Mouse (Mus musculus) CH12.LX (cell line): ENCODE data around the gene Vtn. TPM values are rescaled to one million over a fixed set of nuclear protein-coding genes. Genes with fewer than 3 reads are reported as not detected.
A peak's percentile ranks its signal among the peaks of the same experiment; 100 is the strongest.

Experiments used
- DNase-seq: peaks from one replicate; pipeline ENCODE4 v3.0.0-alpha.2; 2013; ENCODE audit errors: extremely low read depth
- H3K27ac ChIP-seq: 2 replicates; pipeline ENCODE4 v1.5.1; 2012; ENCODE audit warnings: low read depth, mild to moderate bottlenecking, control low read depth, moderate library complexity; ENCODE audit not compliant: insufficient read depth
- H3K27me3 ChIP-seq: replicated peaks from 2 replicates; pipeline ENCODE3; 2012; ENCODE audit warnings: inconsistent platforms
- H3K36me3 ChIP-seq, 2 experiments: replicated peaks in 1 of 2; 2 replicates each; pipeline versions ENCODE3 to v1.6.1; 2012; ENCODE audit warnings: inconsistent platforms in 1 of 2, low read length in 1 of 2, mild to moderate bottlenecking in 1 of 2, mixed read lengths in 1 of 2, moderate library complexity in 1 of 2; ENCODE audit not compliant: control insufficient read depth in 1 of 2, insufficient read depth in 1 of 2
- H3K4me1 ChIP-seq, 2 experiments: 2 replicates each; pipeline ENCODE4 v1.6.1; 2012; ENCODE audit warnings: inconsistent platforms in 1 of 2, moderate library complexity in 1 of 2; ENCODE audit not compliant: insufficient read depth in 2 of 2, control insufficient read depth in 1 of 2
- H3K4me2 ChIP-seq: 2 replicates; pipeline ENCODE4 v1.6.1; 2012; ENCODE audit warnings: low read depth, mild to moderate bottlenecking, control low read depth; ENCODE audit not compliant: poor library complexity, insufficient read depth, severe bottlenecking
- H3K4me3 ChIP-seq, 3 experiments: fragments of 150-350 bp in 1 of 3; sonication (generic) in 1 of 3; replicated peaks in 1 of 3; 2 replicates each; pipeline versions ENCODE3 to v1.5.1; 2011 to 2012; ENCODE audit warnings: low read depth in 2 of 3, low read length in 2 of 3, mild to moderate bottlenecking in 2 of 3, moderate library complexity in 2 of 3, control low read depth in 1 of 3, improper control_type of control experiment in 1 of 3, inconsistent platforms in 1 of 3, mixed read lengths in 1 of 3; ENCODE audit not compliant: poor library complexity in 1 of 3
- H3K79me2 ChIP-seq: replicated peaks from 2 replicates; pipeline ENCODE4 v1.6.1; 2012; ENCODE audit warnings: mild to moderate bottlenecking, moderate library complexity; ENCODE audit not compliant: control insufficient read depth, poor library complexity, insufficient read depth, severe bottlenecking; ENCODE audit errors: extremely low read depth
- H3K9ac ChIP-seq: 2 replicates; pipeline ENCODE4 v1.6.1; 2012; ENCODE audit warnings: low read depth, mild to moderate bottlenecking, control low read depth, moderate library complexity; ENCODE audit not compliant: insufficient read depth
- H3K9me3 ChIP-seq: replicated peaks from 2 replicates; pipeline ENCODE3; 2012; ENCODE audit warnings: low read length, inconsistent platforms, mixed read lengths
- BHLHE40 ChIP-seq: IDR thresholded peaks from 2 replicates; pipeline ENCODE4 v1.6.1; 2011; ENCODE audit warnings: mild to moderate bottlenecking, low read depth, low read length, improper control_type of control experiment
- CTCF ChIP-seq, 2 experiments: IDR thresholded peaks in 1 of 2; conservative IDR thresholded peaks in 1 of 2; 2 replicates each; pipeline ENCODE4 v1.5.1; 2011 to 2012; ENCODE audit warnings: low read depth in 2 of 2, low read length in 2 of 2, improper control_type of control experiment in 1 of 2, inconsistent platforms in 1 of 2, mild to moderate bottlenecking in 1 of 2, moderate library complexity in 1 of 2
- ELF1 ChIP-seq: IDR thresholded peaks from 2 replicates; pipeline ENCODE4 v1.6.1; 2014; ENCODE audit warnings: low read depth, mild to moderate bottlenecking, inconsistent platforms, low read length, improper control_type of control experiment
- EP300 ChIP-seq: IDR thresholded peaks from 2 replicates; pipeline ENCODE4 v1.6.1; 2011; ENCODE audit warnings: low read length, improper control_type of control experiment
- ETS1 ChIP-seq: conservative IDR thresholded peaks from 2 replicates; pipeline ENCODE4 v1.6.1; 2012; ENCODE audit warnings: low read depth, mild to moderate bottlenecking, inconsistent platforms, low read length, improper control_type of control experiment, moderate library complexity
- GABPA ChIP-seq: IDR thresholded peaks from 2 replicates; pipeline ENCODE4 v1.6.1; 2012; ENCODE audit warnings: low read depth, low read length, improper control_type of control experiment, inconsistent platforms; ENCODE audit not compliant: insufficient replicate concordance
- KAT2A ChIP-seq: IDR thresholded peaks from 2 replicates; pipeline ENCODE4 v1.6.1; 2012; ENCODE audit warnings: low read length, improper control_type of control experiment, inconsistent platforms; ENCODE audit not compliant: insufficient replicate concordance
- MAX ChIP-seq: IDR thresholded peaks from 2 replicates; pipeline ENCODE4 v1.6.1; 2011; ENCODE audit warnings: low read length, improper control_type of control experiment
- MEF2A ChIP-seq: IDR thresholded peaks from 2 replicates; pipeline ENCODE4 v1.6.1; 2014; ENCODE audit warnings: low read depth, mild to moderate bottlenecking, inconsistent platforms, low read length, improper control_type of control experiment, borderline replicate concordance
- MXI1 ChIP-seq: IDR thresholded peaks from 2 replicates; pipeline ENCODE4 v1.6.1; 2011; ENCODE audit warnings: mild to moderate bottlenecking, low read depth, low read length, improper control_type of control experiment
- MYC ChIP-seq: IDR thresholded peaks from 2 replicates; pipeline ENCODE4 v1.6.1; 2011; ENCODE audit warnings: low read depth, mild to moderate bottlenecking, improper control_type of control experiment, low read length
- NRF1 ChIP-seq: IDR thresholded peaks from 2 replicates; pipeline ENCODE4 v1.6.1; 2014; ENCODE audit warnings: low read depth, mild to moderate bottlenecking, inconsistent platforms, low read length, improper control_type of control experiment, moderate library complexity
- POLR2AphosphoS2 ChIP-seq: IDR thresholded peaks from 2 replicates; pipeline ENCODE4 v1.6.1; 2011; ENCODE audit warnings: low read depth, low read length, improper control_type of control experiment
- RAD21 ChIP-seq: IDR thresholded peaks from 2 replicates; pipeline ENCODE4 v1.6.1; 2011; ENCODE audit warnings: low read depth, mild to moderate bottlenecking, low read length, improper control_type of control experiment, moderate library complexity
- SIN3A ChIP-seq: IDR thresholded peaks from 2 replicates; pipeline ENCODE4 v1.6.1; 2012; ENCODE audit warnings: low read length, improper control_type of control experiment, inconsistent platforms
- TBP ChIP-seq: conservative IDR thresholded peaks from 2 replicates; pipeline ENCODE4 v1.6.1; 2011; ENCODE audit warnings: low read depth, low read length, improper control_type of control experiment
- TCF12 ChIP-seq: IDR thresholded peaks from 2 replicates; pipeline ENCODE4 v1.6.1; 2014; ENCODE audit warnings: low read depth, mild to moderate bottlenecking, inconsistent platforms, low read length, improper control_type of control experiment
- UBTF ChIP-seq: IDR thresholded peaks from 2 replicates; pipeline ENCODE4 v1.6.1; 2012; ENCODE audit warnings: low read depth, mild to moderate bottlenecking, inconsistent platforms, low read length, improper control_type of control experiment, moderate library complexity
- USF2 ChIP-seq: conservative IDR thresholded peaks from 2 replicates; pipeline ENCODE4 v1.6.1; 2011; ENCODE audit warnings: low read depth, low read length, improper control_type of control experiment
- ZKSCAN1 ChIP-seq: IDR thresholded peaks from 2 replicates; pipeline ENCODE4 v1.6.1; 2012; ENCODE audit warnings: low read depth, inconsistent platforms, low read length, improper control_type of control experiment, borderline replicate concordance
- ZMIZ1 ChIP-seq: IDR thresholded peaks from 2 replicates; pipeline ENCODE4 v1.6.1; 2012; ENCODE audit warnings: low read depth, mild to moderate bottlenecking, inconsistent platforms, low read length, improper control_type of control experiment
- dilution Hi-C: fragments of 300-500 bp; cut with MboI; formaldehyde crosslinking; loops from 2 replicates; pipeline ENCODE4 v1.14.3; 2020; ENCODE audit warnings: low sequenced_read_pairs; ENCODE audit not compliant: extremely low pct_unique_long_range_greater_than_20kb, extremely low pct_ligation_motif_present
- in situ Hi-C: fragments of 300-500 bp; cut with MboI; formaldehyde crosslinking; loops from 3 replicates; pipeline ENCODE4 v1.14.3; 2019; ENCODE audit warnings: low sequenced_read_pairs, low pct_ligation_motif_present, low pct_unique_long_range_greater_than_20kb, mixed read lengths
- polyA plus RNA-seq: library from polyadenylated mRNA; unstranded; fragments of >175 nt; gene quantifications from 2 replicates; pipeline ENCODE4 v1.2.1, GENCODE M21; 2012; ENCODE audit warnings: low read depth; ENCODE audit not compliant: insufficient read length
- total RNA-seq, 2 experiments: library from RNA; depleted of rRNA; stranded (reverse); fragments of 300-350 nt in 1 of 2; fragments of >200 nt in 1 of 2; gene quantifications; 2 replicates each; pipeline ENCODE4 v1.2.3; 2012 to 2014

The Vtn gene
- total and polyA plus RNA-seq, 3 experiments: not detected

DNA sequence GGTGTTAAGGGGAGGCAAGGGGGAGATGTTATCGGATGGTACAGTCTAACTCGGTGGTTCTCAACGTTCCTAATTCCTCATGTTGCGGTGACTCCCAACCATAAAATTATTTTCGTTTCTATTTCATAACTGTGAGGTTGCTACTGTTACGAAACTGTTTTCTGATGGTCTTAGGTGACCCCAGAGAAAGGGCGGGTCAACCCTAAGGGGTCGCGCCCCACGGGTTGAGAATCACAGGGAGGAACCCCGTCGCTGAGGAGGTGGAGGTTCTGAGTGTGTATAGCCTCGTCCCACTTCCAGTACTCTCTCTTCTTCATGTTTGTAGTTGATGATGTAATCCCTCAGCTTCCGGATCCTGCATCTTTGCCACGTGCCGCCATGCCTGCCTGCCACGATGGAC is 40.2 kb upstream of the Vtn start:
- no peaks in the 10 kb centered on the region for H3K79me2 ChIP-seq
- peaks cover 19% of the 10 kb centered on the region for H3K27me3 ChIP-seq
- no peak overlapping the region for H3K9ac ChIP-seq
- no peak overlapping the region for H3K27ac ChIP-seq
- DNase-seq: no peak
- peaks cover 8% of the 10 kb centered on the region for H3K9me3 ChIP-seq
- TF ChIP-seq BHLHE40 (no peak), SIN3A (no peak), ETS1 (no peak), UBTF (no peak), GABPA (no peak), ZMIZ1 (no peak), POLR2AphosphoS2 (no peak), EP300 (no peak), MXI1 (no peak), MYC (no peak), ELF1 (no peak), MEF2A (no peak), USF2 (no peak), KAT2A (no peak), NRF1 (no peak), TBP (no peak), ZKSCAN1 (no peak), MAX (no peak), TCF12 (no peak)
- peaks cover 2 to 8% of the 10 kb centered on the region in 2 experiments; a peak in 3 of 4 replicates for H3K4me1 ChIP-seq
- no peaks in the 10 kb centered on the region for H3K36me3 ChIP-seq
- in situ Hi-C loops: no loop called here
- H3K4me2 ChIP-seq: no peak overlapping the region
- no peak overlapping the region for H3K4me3 ChIP-seq
- dilution Hi-C loops: no loop called here

DNA sequence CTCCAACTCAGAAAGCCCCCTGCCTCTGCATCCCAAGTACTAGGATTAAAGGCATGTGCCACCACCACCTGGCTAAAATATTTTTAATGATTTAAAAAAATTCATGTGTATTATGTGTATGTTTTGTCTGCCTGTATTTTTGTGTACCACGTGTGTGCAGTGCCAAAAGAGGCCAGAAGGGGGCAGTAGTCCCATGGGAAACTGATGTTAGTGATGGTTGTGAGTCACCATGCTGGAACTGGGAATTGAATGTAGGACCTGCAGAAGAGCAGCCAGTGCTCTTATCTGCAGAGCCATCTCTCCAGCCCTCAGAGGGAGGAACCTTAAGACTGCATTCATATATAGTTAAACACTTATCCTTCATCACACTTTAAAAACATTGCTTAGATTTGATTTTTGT is 37.0 kb upstream of the Vtn start:
- dilution Hi-C loops: no loop called here
- H3K9ac ChIP-seq: no peak overlapping the region
- in situ Hi-C loops: loop anchor here (5.0 kb wide), 1 partner anchor 35 kb away; the partner anchor contains the start of genes Sarm1 and Vtn
- H3K36me3 ChIP-seq: no peaks in the 10 kb centered on the region
- peaks cover 9 to 14% of the 10 kb centered on the region in 2 experiments for H3K4me1 ChIP-seq
- no peak overlapping the region for H3K4me2 ChIP-seq
- peak; percentile 44 for DNase-seq
- peak; percentile 10 for TF ChIP-seq RAD21
- TF ChIP-seq CTCF (conservative IDR thresholded peaks at IDR 0.05 in 1 of 2, IDR thresholded peaks at IDR 0.05 in 1 of 2; ENCODE audit: low read depth in 2 of 2, low read length in 2 of 2): peak; percentile 56 to 69
- TF ChIP-seq ETS1: no peak
- H3K79me2 ChIP-seq: no peaks in the 10 kb centered on the region
- H3K9me3 ChIP-seq: peaks cover 8% of the 10 kb centered on the region
- H3K4me3 ChIP-seq: no peak overlapping the region
- H3K27me3 ChIP-seq: peaks cover 13% of the 10 kb centered on the region
- no peak overlapping the region for H3K27ac ChIP-seq
